Mouse (Mus musculus): ENCODE measurements around the gene Glra4.

DNA sequence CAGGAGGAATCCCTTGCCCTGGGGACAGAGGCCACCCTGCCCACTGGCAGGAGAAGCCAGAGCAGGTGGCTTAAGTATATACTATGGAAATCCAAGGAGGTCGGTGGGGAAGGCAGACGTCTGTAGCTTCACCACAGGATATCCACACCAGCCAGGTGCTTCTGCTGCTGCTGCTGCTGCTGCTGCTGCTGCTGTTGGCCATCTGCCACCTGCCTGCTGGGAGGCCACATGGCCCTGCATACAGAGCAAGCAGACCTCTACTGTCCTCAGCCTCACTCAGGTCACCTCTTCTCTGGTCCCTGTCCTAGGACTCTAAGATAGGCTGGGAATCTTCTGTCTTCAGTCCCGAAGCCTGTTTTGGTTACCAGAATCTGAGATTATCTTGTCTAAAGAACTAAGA, 1.9 kb downstream of the Glra4 start:
- TF ChIP-seq POLR2A (IDR thresholded peaks at IDR 0.05; ENCODE audit: low read depth, low read length) (no peak), CTCF (conservative IDR thresholded peaks at IDR 0.05; ENCODE audit: insufficient read depth, insufficient read length, low read depth, low read length) (no peak)

Data from kidney, adult 2 months (tissue).